Mouse (Mus musculus): ENCODE data around the gene Fam173b. TPM values are rescaled to one million over a fixed set of nuclear protein-coding genes. Genes with fewer than 3 reads are reported as not detected.

Gene Fam173b
- total RNA-seq (2014; rRNA removed), result 10.7 and 16.5 TPM in 2 replicates
- polyA plus RNA-seq (2015; fragmentation: Nextera tagmentation; extraction: Ambion mirVana), result 6.6 and 7.0 TPM in 2 replicates

GRCm38 (mm10) chr15:31601646-31602374 lies at the start of gene Fam173b, which contains the start of gene Cct5:
Gene Fam173b, plus strand, starts transcription at chr15:31601852.
Gene Cct5, minus strand, starts transcription at chr15:31601804.
- H3K27ac ChIP-seq (ENCODE audit: low read depth, low read length), result peak within 1 kb of the TSS; percentile 91
- H3K4me1 ChIP-seq (ENCODE audit: insufficient read depth), result peaks cover 18% of the 10 kb centered on the region; the same call in 1 of the 2 replicates
- DNase-seq (peak; percentile 99), ATAC-seq (peak; percentile 91)
- H3K9ac ChIP-seq, result peak within 1 kb of the TSS; percentile 83
- H3K4me2 ChIP-seq (ENCODE audit: low read depth), result peak within 1 kb of the TSS; percentile 91
- WGBS, result 1% methylated on average over 63 of the region's 63 CpGs
- peak within 1 kb of the TSS; percentile 85 for H3K4me3 ChIP-seq (ENCODE audit: low read depth, low read length)
- H3K36me3 ChIP-seq (ENCODE audit: insufficient read depth), result peaks cover 6% of the 10 kb centered on the region; the same call in 1 of the 2 replicates
- H3K9me3 ChIP-seq (ENCODE audit: low read length), result no peaks in the 10 kb centered on the region
- no peaks in the 10 kb centered on the region for H3K27me3 ChIP-seq (ENCODE audit: insufficient read depth, low read length)
- no peak for TF ChIP-seq CTCF (IDR thresholded peaks at IDR 0.05; ENCODE audit: low read depth)

- Histone ChIP-seq H3K27ac (ENCODE audit: low read depth, low read length) (no peak overlapping the region), H3K4me3 (ENCODE audit: low read depth, low read length) (no peak overlapping the region), H3K36me3 (ENCODE audit: insufficient read depth) (no peaks in the 10 kb centered on the region), H3K4me1 (ENCODE audit: insufficient read depth) (no peaks in the 10 kb centered on the region), H3K9me3 (ENCODE audit: low read length) (no peaks in the 10 kb centered on the region), H3K27me3 (ENCODE audit: insufficient read depth, low read length) (no peaks in the 10 kb centered on the region), H3K4me2 (ENCODE audit: low read depth) (no peak overlapping the region), H3K9ac (no peak overlapping the region)
- DNase-seq (no peak), ATAC-seq (no peak)
- WGBS, result 92% methylated on average over 2 of the region's 2 CpGs
- TF ChIP-seq CTCF (IDR thresholded peaks at IDR 0.05; ENCODE audit: low read depth), result no peak
These were observed 46.8 kb upstream of the Fam173b start for GRCm38 (mm10) chr15:31554855-31555254.

GRCm38 (mm10) chr15:31561390-31561789 lies 40.3 kb upstream of the Fam173b start:
- H3K4me2 ChIP-seq (ENCODE audit: low read depth), result no peak overlapping the region
- H3K4me3 ChIP-seq (ENCODE audit: low read depth, low read length), result no peak overlapping the region
- H3K36me3 ChIP-seq (ENCODE audit: insufficient read depth), result no peaks in the 10 kb centered on the region
- DNase-seq (no peak), ATAC-seq (no peak)
- H3K4me1 ChIP-seq (ENCODE audit: insufficient read depth), result no peaks in the 10 kb centered on the region
- H3K27ac ChIP-seq (ENCODE audit: low read depth, low read length), result no peak overlapping the region
- WGBS, result 79% methylated on average over 6 of the region's 6 CpGs
- TF ChIP-seq CTCF (IDR thresholded peaks at IDR 0.05; ENCODE audit: low read depth), result no peak
- H3K27me3 ChIP-seq (ENCODE audit: insufficient read depth, low read length), result no peaks in the 10 kb centered on the region
- no peaks in the 10 kb centered on the region for H3K9me3 ChIP-seq (ENCODE audit: low read length)
- H3K9ac ChIP-seq, result no peak overlapping the region

- DNase-seq, result no peak
- H3K4me1 ChIP-seq (ENCODE audit: insufficient read depth), result no peaks in the 10 kb centered on the region
- WGBS, result 96% methylated on average over 4 of the region's 4 CpGs
- no peaks in the 10 kb centered on the region for H3K9me3 ChIP-seq (ENCODE audit: low read length)
- H3K4me2 ChIP-seq (ENCODE audit: low read depth), result no peak overlapping the region
- no peak overlapping the region for H3K27ac ChIP-seq (ENCODE audit: low read depth, low read length)
- H3K36me3 ChIP-seq (ENCODE audit: insufficient read depth), result no peaks in the 10 kb centered on the region
- no peak overlapping the region for H3K4me3 ChIP-seq (ENCODE audit: low read depth, low read length)
- H3K27me3 ChIP-seq (ENCODE audit: insufficient read depth, low read length), result no peaks in the 10 kb centered on the region
- H3K9ac ChIP-seq, result no peak overlapping the region
- ATAC-seq, result no peak
- TF ChIP-seq CTCF (IDR thresholded peaks at IDR 0.05; ENCODE audit: low read depth), result no peak
These were observed 39.7 kb upstream of the Fam173b start for GRCm38 (mm10) chr15:31561976-31562375.

GRCm38 (mm10) chr15:31562847-31563246 lies 38.8 kb upstream of the Fam173b start:
- Histone ChIP-seq H3K27ac (ENCODE audit: low read depth, low read length) (no peak overlapping the region), H3K4me1 (ENCODE audit: insufficient read depth) (no peaks in the 10 kb centered on the region), H3K27me3 (ENCODE audit: insufficient read depth, low read length) (no peaks in the 10 kb centered on the region), H3K4me2 (ENCODE audit: low read depth) (no peak overlapping the region), H3K4me3 (ENCODE audit: low read depth, low read length) (no peak overlapping the region), H3K9ac (no peak overlapping the region), H3K36me3 (ENCODE audit: insufficient read depth) (no peaks in the 10 kb centered on the region), H3K9me3 (ENCODE audit: low read length) (no peaks in the 10 kb centered on the region)
- ATAC-seq (no peak), DNase-seq (no peak)
- TF ChIP-seq CTCF (IDR thresholded peaks at IDR 0.05; ENCODE audit: low read depth), result no peak
- WGBS, result 93% methylated on average over 8 of the region's 8 CpGs

- no peaks in the 10 kb centered on the region for H3K27me3 ChIP-seq (ENCODE audit: insufficient read depth, low read length)
- H3K27ac ChIP-seq (ENCODE audit: low read depth, low read length), result no peak overlapping the region
- H3K4me2 ChIP-seq (ENCODE audit: low read depth), result no peak overlapping the region
- DNase-seq, result no peak
- H3K4me1 ChIP-seq (ENCODE audit: insufficient read depth), result no peaks in the 10 kb centered on the region
- no peak overlapping the region for H3K9ac ChIP-seq
- H3K36me3 ChIP-seq (ENCODE audit: insufficient read depth), result no peaks in the 10 kb centered on the region
- no peaks in the 10 kb centered on the region for H3K9me3 ChIP-seq (ENCODE audit: low read length)
- TF ChIP-seq CTCF (IDR thresholded peaks at IDR 0.05; ENCODE audit: low read depth), result no peak
- H3K4me3 ChIP-seq (ENCODE audit: low read depth, low read length), result no peak overlapping the region
- WGBS, result 70% methylated on average over 19 of the region's 19 CpGs
- ATAC-seq, result no peak
These were observed 37.8 kb upstream of the Fam173b start for GRCm38 (mm10) chr15:31563577-31564546.
